Mouse (Mus musculus) embryonic facial prominence, embryonic 15.5 days (tissue): ENCODE data around the gene Efhd1. TPM values are rescaled to one million over a fixed set of nuclear protein-coding genes. Genes with fewer than 3 reads are reported as not detected.

ENCODE experiments used
- ATAC-seq: fragments of 200-750 bp; cut with Nextera tagmentation; 2 replicates; pipeline ENCODE4 v1.8.0; 2017; ENCODE audit warnings: low read depth, moderate TSS enrichment; ENCODE audit not compliant: insufficient number of reproducible peaks, low FRiP score, low TSS enrichment
- H3K27ac ChIP-seq: fragments of 300-500 bp; sonication (generic); replicated peaks from 2 replicates; pipeline ENCODE4 v1.5.1; 2015; ENCODE audit warnings: mild to moderate bottlenecking, inconsistent platforms
- H3K27me3 ChIP-seq: fragments of 300-500 bp; sonication (generic); 2 replicates; pipeline ENCODE4 v1.6.1; 2015; ENCODE audit warnings: inconsistent platforms
- H3K36me3 ChIP-seq: fragments of 300-500 bp; sonication (generic); 2 replicates; pipeline ENCODE4 v1.6.1; 2015; ENCODE audit warnings: mild to moderate bottlenecking, inconsistent platforms
- H3K4me1 ChIP-seq: fragments of 300-500 bp; sonication (generic); 2 replicates; pipeline ENCODE4 v1.6.1; 2015; ENCODE audit warnings: inconsistent platforms
- H3K4me2 ChIP-seq: fragments of 300-500 bp; sonication (generic); replicated peaks from 2 replicates; pipeline ENCODE4 v1.6.1; 2015; ENCODE audit warnings: mild to moderate bottlenecking, inconsistent platforms
- H3K4me3 ChIP-seq: fragments of 300-500 bp; sonication (generic); replicated peaks from 2 replicates; pipeline ENCODE4 v1.5.1; 2015; ENCODE audit warnings: mild to moderate bottlenecking, inconsistent platforms
- H3K9ac ChIP-seq: fragments of 300-500 bp; sonication (generic); 2 replicates; pipeline ENCODE4 v1.6.1; 2015; ENCODE audit warnings: inconsistent platforms
- H3K9me3 ChIP-seq: fragments of 300-500 bp; sonication (generic); replicated peaks from 2 replicates; pipeline ENCODE4 v1.6.1; 2016; ENCODE audit warnings: inconsistent platforms
- WGBS: fragments of 180-500 bp; shearing (Covaris S2); methylation state at CpG from one replicate; pipeline ENCODE4 v1.1.7; 2015; 5-methylcytosine and 5-hydroxymethylcytosine counted together
- polyA plus RNA-seq: library from polyadenylated mRNA; unstranded; fragments of >200 nt; fragmentation: Nextera tagmentation; extraction: Ambion mirVana; gene quantifications from 2 replicates; pipeline ENCODE4 v1.2.1, GENCODE M21; 2015

The Efhd1 gene
- polyA plus RNA-seq, 1 experiment from 2014 or later, result 2.8 TPM

- WGBS, result 9% methylated on average over 20 of the region's 20 CpGs
Observed at GRCm38 (mm10) chr1:87270641-87271467, 6.7 kb downstream of the Efhd1 start.

GRCm38 (mm10) chr1:87271596-87271995 lies 7.4 kb downstream of the Efhd1 start:
- no peak overlapping the region for H3K9ac ChIP-seq
- no peak for ATAC-seq
- peaks cover 14% of the 10 kb centered on the region for H3K27me3 ChIP-seq
- no peaks in the 10 kb centered on the region for H3K36me3 ChIP-seq
- peak overlapping the region; percentile 78; the same call in 1 of the 2 replicates for H3K27ac ChIP-seq
- H3K9me3 ChIP-seq, result no peaks in the 10 kb centered on the region
- 67% methylated on average over 1 of the region's 1 CpGs for WGBS
- peaks cover 23% of the 10 kb centered on the region for H3K4me1 ChIP-seq
- H3K4me2 ChIP-seq, result 0 out of 2 replicates have a peak overlapping the region, but pooled peaks have one; percentile 27
- H3K4me3 ChIP-seq, result no peak overlapping the region

More at GRCm38 (mm10) chr1:87270641-87271467, 6.7 kb downstream of the Efhd1 start:
- H3K36me3 ChIP-seq, result no peaks in the 10 kb centered on the region
- no peaks in the 10 kb centered on the region for H3K9me3 ChIP-seq
- H3K27ac ChIP-seq, result peak overlapping the region; percentile 78
- peak overlapping the region; percentile 27 for H3K4me2 ChIP-seq
- peaks cover 23% of the 10 kb centered on the region for H3K4me1 ChIP-seq
- H3K4me3 ChIP-seq, result no peak overlapping the region
- ATAC-seq, result peak; percentile 66
- no peak overlapping the region for H3K9ac ChIP-seq
- H3K27me3 ChIP-seq, result peaks cover 21% of the 10 kb centered on the region

GRCm38 (mm10) chr1:87272462-87272861 lies 8.3 kb downstream of the Efhd1 start:
- Histone ChIP-seq H3K4me2 (no peak overlapping the region), H3K9ac (no peak overlapping the region), H3K27me3 (peaks cover 9% of the 10 kb centered on the region), H3K4me3 (no peak overlapping the region), H3K36me3 (no peaks in the 10 kb centered on the region), H3K9me3 (no peaks in the 10 kb centered on the region), H3K4me1 (peaks cover 23% of the 10 kb centered on the region), H3K27ac (no peak overlapping the region)
- WGBS, result 55% methylated on average over 3 of the region's 3 CpGs
- no peak for ATAC-seq

GRCm38 (mm10) chr1:87273514-87273942 lies 9.4 kb downstream of the Efhd1 start:
- 0 out of 2 replicates have a peak, but pooled peaks cover 2% of the 10 kb centered on the region for H3K27me3 ChIP-seq
- peaks cover 23% of the 10 kb centered on the region for H3K4me1 ChIP-seq
- no peaks in the 10 kb centered on the region for H3K36me3 ChIP-seq
- WGBS, result 55% methylated on average over 3 of the region's 3 CpGs
- H3K9ac ChIP-seq, result no peak overlapping the region
- no peak overlapping the region for H3K4me3 ChIP-seq
- H3K4me2 ChIP-seq, result no peak overlapping the region
- no peaks in the 10 kb centered on the region for H3K9me3 ChIP-seq
- ATAC-seq, result no peak
- H3K27ac ChIP-seq, result no peak overlapping the region

- Histone ChIP-seq H3K27me3 (no peaks in the 10 kb centered on the region), H3K36me3 (no peaks in the 10 kb centered on the region), H3K4me3 (no peak overlapping the region), H3K9ac (no peak overlapping the region), H3K27ac (0 out of 2 replicates have a peak overlapping the region, but pooled peaks have one; percentile 2), H3K4me2 (no peak overlapping the region), H3K9me3 (no peaks in the 10 kb centered on the region), H3K4me1 (peaks cover 23% of the 10 kb centered on the region)
- ATAC-seq, result no peak
- 55% methylated on average over 4 of the region's 4 CpGs for WGBS
Observed at GRCm38 (mm10) chr1:87274134-87274533, 10.0 kb downstream of the Efhd1 start.

GRCm38 (mm10) chr1:87275151-87275550 lies 11.0 kb downstream of the Efhd1 start:
- H3K4me1 ChIP-seq, result peaks cover 22% of the 10 kb centered on the region
- no peak overlapping the region for H3K4me3 ChIP-seq
- no peak overlapping the region for H3K9ac ChIP-seq
- ATAC-seq, result no peak
- no peak overlapping the region for H3K4me2 ChIP-seq
- 82% methylated on average over 12 of the region's 12 CpGs for WGBS
- H3K27ac ChIP-seq, result no peak overlapping the region
- no peaks in the 10 kb centered on the region for H3K36me3 ChIP-seq
- no peaks in the 10 kb centered on the region for H3K9me3 ChIP-seq
- H3K27me3 ChIP-seq, result no peaks in the 10 kb centered on the region

- Histone ChIP-seq H3K4me1 (peaks cover 13% of the 10 kb centered on the region), H3K4me3 (no peak overlapping the region), H3K9ac (no peak overlapping the region), H3K36me3 (no peaks in the 10 kb centered on the region), H3K27ac (no peak overlapping the region), H3K27me3 (no peaks in the 10 kb centered on the region), H3K4me2 (no peak overlapping the region), H3K9me3 (no peaks in the 10 kb centered on the region)
- 56% methylated on average over 2 of the region's 2 CpGs for WGBS
- no peak for ATAC-seq
Observed at GRCm38 (mm10) chr1:87276056-87276455, 11.9 kb downstream of the Efhd1 start.

- no peaks in the 10 kb centered on the region for H3K27me3 ChIP-seq
- H3K9me3 ChIP-seq, result no peaks in the 10 kb centered on the region
- 74% methylated on average over 5 of the region's 5 CpGs for WGBS
- no peaks in the 10 kb centered on the region for H3K36me3 ChIP-seq
- H3K4me1 ChIP-seq, result no peaks in the 10 kb centered on the region
- no peak overlapping the region for H3K9ac ChIP-seq
- H3K27ac ChIP-seq, result no peak overlapping the region
- H3K4me3 ChIP-seq, result no peak overlapping the region
- no peak for ATAC-seq
- H3K4me2 ChIP-seq, result no peak overlapping the region
Observed at GRCm38 (mm10) chr1:87280281-87280680, 16.1 kb downstream of the Efhd1 start.

GRCm38 (mm10) chr1:87281599-87282412 lies 17.6 kb downstream of the Efhd1 start:
- 0 out of 2 replicates have a peak overlapping the region, but pooled peaks have one; percentile 2 for H3K4me2 ChIP-seq
- no peaks in the 10 kb centered on the region for H3K36me3 ChIP-seq
- 25% methylated on average over 20 of the region's 20 CpGs for WGBS
- no peak overlapping the region for H3K9ac ChIP-seq
- ATAC-seq, result no peak
- H3K9me3 ChIP-seq, result no peaks in the 10 kb centered on the region
- H3K4me3 ChIP-seq, result no peak overlapping the region
- H3K4me1 ChIP-seq, result no peaks in the 10 kb centered on the region
- H3K27ac ChIP-seq, result no peak overlapping the region
- no peaks in the 10 kb centered on the region for H3K27me3 ChIP-seq

- no peak overlapping the region for H3K27ac ChIP-seq
- H3K9ac ChIP-seq, result no peak overlapping the region
- no peak overlapping the region for H3K4me2 ChIP-seq
- ATAC-seq, result no peak
- no peak overlapping the region for H3K4me3 ChIP-seq
- H3K36me3 ChIP-seq, result no peaks in the 10 kb centered on the region
- H3K4me1 ChIP-seq, result no peaks in the 10 kb centered on the region
- no peaks in the 10 kb centered on the region for H3K9me3 ChIP-seq
- no peaks in the 10 kb centered on the region for H3K27me3 ChIP-seq
- 74% methylated on average over 6 of the region's 6 CpGs for WGBS
Observed at GRCm38 (mm10) chr1:87282413-87282788, 18.2 kb downstream of the Efhd1 start.

- Histone ChIP-seq H3K4me3 (no peak overlapping the region), H3K4me2 (no peak overlapping the region), H3K4me1 (no peaks in the 10 kb centered on the region), H3K36me3 (no peaks in the 10 kb centered on the region), H3K9me3 (no peaks in the 10 kb centered on the region), H3K27me3 (no peaks in the 10 kb centered on the region), H3K27ac (no peak overlapping the region), H3K9ac (no peak overlapping the region)
- 87% methylated on average over 10 of the region's 10 CpGs for WGBS
- no peak for ATAC-seq
Observed at GRCm38 (mm10) chr1:87283410-87283960, 19.3 kb downstream of the Efhd1 start.
